Mouse (Mus musculus) E14TG2a.4 (cell line): ENCODE data around the gene Myod1.

Experiments used
- CTCF ChIP-seq: conservative IDR thresholded peaks from 2 replicates; pipeline ENCODE4 v1.5.1; 2014; ENCODE audit warnings: low read length
- NANOG ChIP-seq: IDR thresholded peaks from 2 replicates; pipeline ENCODE4 v1.6.1; 2014; ENCODE audit warnings: borderline replicate concordance, low read length, mixed read lengths
- POU5F1 ChIP-seq: IDR thresholded peaks from 2 replicates; pipeline ENCODE4 v1.6.1; 2014; ENCODE audit warnings: low read length, borderline replicate concordance

- TF ChIP-seq CTCF (no peak), NANOG (no peak), POU5F1 (no peak)
Measured at GRCm38 (mm10) chr7:46398612-46399011, 22.3 kb downstream of the Myod1 start.
